Mouse (Mus musculus) WW6 (cell line): ENCODE results near the gene Mgarp.
"Not testable (repeated sequence)": the region's sequence is repeated elsewhere in the genome, so short reads cannot be mapped to it uniquely, and the experiment has no call there.

ENCODE experiments used
- DNase-seq: peaks from one replicate; pipeline ENCODE4 v3.0.0-alpha.2; 2013; ENCODE audit warnings: low read depth, low spot score

The Mgarp gene

DNA sequence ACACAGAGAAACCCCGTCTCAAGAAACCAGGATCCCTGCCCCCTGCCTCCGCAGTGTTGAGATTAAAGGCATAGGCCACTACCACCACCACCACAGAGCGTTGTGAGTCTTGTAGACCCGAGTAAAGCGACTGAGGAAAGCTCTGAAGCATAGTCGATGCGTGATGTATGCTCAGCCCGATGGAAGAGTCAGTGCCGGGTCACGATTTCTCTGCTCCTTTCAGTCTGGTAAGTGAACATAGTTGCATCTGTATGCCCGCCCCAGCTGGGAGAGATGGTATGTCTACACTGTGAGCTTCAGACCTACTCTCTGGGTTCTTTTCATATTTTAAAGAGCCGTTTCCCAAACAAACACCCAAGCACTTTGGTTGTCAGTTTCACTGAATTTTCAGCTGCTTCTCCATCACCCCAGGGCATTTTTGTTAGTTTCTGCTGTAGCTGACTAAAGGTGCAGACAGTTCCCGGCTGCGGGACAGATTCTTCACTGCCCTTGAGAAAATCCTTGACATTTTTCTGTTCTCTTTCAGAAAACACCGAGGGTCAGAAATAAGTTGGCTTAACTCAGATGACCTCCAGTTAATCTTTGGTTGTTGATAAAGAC lies 1.3 kb upstream of the Mgarp start:
- DNase-seq: no peak

GRCm38 (mm10) chr3:51395461-51396145 lies 935 bp downstream of the Mgarp start:
- DNase-seq: no peak

DNA sequence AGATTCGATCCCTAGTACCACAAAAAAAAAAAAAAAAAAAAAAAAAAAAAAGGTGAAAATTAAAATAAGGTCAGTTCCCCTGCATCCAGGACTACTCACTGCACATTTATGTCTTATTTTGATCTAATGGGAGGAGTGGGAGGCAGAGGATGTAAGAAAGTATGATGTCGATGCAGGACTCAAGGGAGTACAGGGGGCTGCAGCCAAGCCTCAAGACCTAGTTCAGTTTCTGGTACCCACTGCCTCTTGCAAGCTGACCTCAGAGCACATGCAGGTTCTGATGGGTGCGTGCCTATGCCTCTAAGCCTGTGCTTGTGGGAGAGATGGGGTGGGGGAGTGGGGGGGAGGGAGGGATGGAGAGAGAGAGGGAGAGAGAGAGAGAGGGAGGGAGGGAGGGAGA lies 1.7 kb downstream of the Mgarp start:
- DNase-seq: no peak

DNA sequence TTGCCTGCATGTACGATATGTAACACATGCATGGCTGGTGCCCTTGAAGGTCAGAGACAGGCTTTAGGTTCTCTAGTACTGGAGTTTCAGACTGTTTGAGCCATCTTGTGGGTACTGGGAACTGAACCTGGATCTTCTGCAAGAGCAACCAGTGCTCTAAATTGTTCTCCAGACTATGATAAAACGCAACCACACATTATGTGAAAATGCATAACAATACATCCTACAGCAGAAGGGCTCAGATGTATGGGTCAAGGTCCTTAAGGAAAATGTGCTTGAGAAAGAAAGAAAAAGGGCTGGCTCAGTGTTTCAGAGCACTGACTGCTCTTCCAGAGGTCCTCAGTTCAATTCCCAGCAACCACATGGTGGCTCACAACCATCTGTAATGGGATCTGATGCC lies 2.9 kb downstream of the Mgarp start:
- DNase-seq: no peak

DNA sequence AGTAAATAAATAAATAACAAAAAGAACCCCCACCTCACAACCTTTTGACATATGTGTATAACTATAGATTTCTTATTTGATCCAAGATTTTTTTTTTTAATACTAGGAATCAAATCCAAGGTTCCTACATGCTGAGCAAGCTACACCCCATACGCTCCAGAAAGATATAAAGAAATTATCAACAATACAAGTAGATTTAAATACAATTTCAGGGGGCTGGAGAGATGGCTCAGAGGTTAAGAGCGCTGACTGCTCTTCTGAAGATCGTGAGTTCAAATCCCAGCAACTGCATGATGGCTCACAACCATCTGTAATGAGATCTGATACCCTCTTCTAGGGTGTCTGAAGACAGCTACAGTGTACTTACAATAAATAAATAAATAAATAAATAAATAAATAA lies 3.5 kb downstream of the Mgarp start:
- not testable (repeated sequence) for DNase-seq

- DNase-seq: no peak
These were observed 4.9 kb downstream of the Mgarp start for GRCm38 (mm10) chr3:51391591-51391990.

DNA sequence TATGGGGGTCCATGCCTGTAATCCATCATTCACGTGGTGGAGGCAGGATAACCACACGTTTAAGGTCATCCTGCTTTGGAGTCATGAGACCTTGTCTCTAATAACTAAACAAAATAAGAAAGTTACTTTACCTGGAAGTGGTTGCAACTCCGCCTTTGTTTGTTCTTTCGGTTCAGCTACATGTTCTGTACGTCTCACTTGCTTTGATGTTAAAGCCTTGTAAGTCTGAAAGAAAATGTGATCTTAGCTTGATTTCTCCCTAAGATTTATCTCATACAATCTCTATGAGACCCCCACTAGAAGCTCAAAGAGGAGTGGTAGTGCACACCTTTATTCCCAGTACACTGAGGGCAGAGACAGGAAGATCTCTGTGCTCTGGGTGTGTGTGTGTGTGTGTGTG lies 5.4 kb downstream of the Mgarp start:
- DNase-seq: no peak

DNA sequence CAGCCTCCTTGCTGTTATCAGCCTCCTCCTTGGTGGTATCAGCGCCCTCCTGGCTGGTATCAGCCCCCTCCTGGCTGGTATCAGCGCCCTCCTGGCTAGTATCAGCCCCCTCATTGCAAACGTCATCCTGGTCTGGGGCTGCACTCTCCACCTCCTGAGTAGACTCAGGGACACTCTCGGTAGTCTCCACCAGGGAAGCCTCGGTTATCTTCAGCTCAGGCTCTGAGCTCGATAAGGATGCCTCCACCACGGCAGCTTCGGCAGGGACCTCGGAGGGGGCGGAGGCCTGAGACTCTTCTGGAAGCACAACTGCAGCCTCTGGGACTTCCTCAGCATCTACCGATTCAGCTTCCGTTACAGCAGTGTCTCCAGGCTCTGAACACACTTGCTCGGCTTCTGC lies 7.6 kb downstream of the Mgarp start:
- DNase-seq: no peak

DNA sequence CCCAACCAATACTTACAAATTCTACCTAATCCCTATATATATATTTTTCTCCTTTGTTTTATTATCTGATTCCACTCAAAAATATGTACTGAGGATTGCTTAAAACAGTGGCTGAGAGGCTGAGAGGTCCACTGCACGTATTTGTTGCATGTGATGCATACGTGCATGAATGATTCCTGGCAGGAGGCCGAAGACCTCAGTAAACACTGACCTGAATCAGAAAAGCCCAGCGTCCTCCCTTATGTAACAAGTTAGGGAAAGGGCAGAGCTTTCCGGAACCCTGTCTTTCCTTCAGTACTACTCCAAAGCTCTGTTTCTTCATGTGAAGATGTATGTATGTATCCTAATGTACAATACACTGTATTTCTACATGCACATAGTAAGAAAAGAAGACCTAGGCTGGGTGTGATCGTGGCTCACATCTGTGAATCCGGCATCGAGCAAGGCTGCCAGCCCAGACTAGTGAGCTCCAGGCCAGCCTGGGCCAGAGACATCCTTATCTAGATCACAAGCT lies 8.6 kb downstream of the Mgarp start:
- DNase-seq: no peak

- no peak for DNase-seq
These were observed 9.4 kb downstream of the Mgarp start for GRCm38 (mm10) chr3:51387134-51387451.

- DNase-seq: no peak
These were observed 10.0 kb downstream of the Mgarp start for GRCm38 (mm10) chr3:51386441-51387133.

DNA sequence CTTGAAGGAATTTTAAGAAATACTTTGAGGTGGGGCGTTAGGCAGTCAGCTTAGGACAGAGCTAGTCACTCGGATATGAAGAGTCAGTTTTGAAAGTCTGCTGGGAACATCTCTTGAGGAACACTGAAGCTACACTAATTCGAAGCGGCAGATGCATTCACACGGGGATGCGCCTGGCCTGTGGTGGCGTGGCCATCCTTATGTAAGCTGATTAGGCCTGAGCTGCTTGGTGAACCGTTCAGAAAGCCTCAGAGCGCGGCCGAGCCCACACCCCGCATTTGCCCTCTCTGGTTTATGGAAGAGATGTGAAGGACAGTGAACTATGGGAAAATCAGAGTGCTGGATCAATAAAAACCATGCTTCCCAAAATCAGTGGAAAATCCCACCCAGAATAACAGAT lies 13.1 kb downstream of the Mgarp start:
- no peak for DNase-seq

DNA sequence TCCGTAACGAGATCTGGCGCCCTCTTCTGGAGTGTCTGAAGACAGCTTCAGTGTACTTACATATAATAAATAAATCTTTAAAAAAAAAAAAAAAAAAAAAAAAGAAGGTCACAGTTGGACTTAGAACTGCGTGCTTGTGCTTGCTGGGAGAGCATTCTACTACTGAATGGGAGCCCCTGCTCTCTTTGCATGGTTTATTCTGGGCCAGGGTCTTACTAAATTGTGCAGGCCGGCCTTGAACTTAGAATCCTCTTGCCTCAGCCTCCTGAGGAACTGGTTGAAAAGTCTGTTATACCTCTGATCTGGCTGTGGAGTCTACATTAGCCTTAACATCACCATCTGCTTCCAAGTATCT lies 15.9 kb downstream of the Mgarp start:
- DNase-seq: no peak

DNA sequence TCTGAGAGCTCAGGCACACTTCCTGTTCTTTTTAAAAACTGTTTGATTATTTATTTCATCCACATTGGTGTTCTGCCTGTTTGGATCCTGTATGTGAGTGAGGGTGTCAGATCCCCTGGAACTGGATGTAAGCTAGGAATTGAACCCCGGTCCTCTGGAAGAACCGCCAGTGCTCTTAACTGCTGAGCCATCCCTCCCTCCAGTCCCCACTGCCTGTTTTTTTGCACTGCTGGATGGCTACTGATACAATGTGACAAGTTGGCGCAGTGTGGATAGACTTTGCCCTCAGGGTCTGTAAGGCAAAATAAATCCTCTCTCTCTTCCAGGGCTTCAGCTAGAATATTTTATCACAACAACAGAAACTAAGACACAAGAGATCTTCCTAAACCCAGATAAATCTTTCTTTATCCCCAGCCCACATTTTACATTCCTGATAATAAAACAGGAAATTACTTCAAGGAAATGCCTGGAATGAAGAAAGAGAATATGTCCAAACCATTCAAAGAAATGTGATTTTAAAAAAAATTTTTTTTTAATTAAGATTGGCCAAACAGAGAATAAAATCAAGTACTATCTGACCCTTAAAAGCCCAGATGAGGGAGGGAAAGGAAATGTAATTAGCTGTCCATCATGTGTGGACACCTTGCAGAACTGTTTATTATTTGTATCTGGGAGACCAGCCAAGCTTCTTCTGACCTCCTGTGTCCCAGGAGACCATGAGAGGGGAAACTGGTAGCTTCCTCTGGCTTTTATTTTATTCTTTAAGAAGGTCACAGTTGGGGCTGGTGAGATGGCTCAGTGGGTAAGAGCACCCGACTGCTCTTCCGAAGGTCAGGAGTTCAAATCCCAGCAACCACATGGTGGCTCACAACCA lies 16.5 kb downstream of the Mgarp start:
- no peak for DNase-seq

- no peak for DNase-seq
These were observed 17.9 kb downstream of the Mgarp start for GRCm38 (mm10) chr3:51378665-51378946.

DNA sequence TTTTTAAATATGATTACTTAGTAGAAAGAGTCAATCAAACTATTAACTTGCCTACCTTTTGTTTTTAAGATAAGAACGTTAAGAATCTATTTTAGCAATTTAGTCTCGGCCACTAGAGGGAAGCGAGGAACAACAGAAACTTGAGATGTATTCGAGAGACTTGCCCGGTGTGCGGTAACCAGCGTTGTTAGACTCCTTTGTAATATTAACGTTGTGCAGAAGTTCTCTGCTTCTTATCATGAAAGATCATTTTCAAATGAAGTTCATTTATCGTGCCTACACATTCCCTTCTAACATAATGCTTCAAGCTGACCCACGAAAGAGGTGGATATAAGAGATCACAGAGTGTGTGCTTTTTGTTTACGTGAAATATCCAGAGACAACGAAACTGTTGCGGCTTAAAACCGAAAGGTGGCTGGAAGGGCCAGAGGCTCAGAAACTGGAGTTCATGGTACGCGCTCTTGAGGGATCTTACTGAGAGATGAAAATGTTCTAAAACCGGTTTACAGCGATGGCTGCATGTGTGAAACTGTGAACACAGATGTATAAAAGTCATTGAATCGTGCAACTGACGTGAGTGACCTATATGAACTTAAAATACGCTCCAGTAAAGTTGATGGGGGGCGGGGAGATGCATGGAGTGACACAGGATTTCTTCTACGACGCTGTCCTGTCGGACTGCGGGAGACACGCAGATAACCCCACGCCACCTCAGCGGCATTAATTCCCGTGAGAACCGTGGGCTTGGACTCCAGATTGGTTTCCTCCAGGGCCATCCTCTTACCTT lies 18.5 kb downstream of the Mgarp start:
- no peak for DNase-seq

DNA sequence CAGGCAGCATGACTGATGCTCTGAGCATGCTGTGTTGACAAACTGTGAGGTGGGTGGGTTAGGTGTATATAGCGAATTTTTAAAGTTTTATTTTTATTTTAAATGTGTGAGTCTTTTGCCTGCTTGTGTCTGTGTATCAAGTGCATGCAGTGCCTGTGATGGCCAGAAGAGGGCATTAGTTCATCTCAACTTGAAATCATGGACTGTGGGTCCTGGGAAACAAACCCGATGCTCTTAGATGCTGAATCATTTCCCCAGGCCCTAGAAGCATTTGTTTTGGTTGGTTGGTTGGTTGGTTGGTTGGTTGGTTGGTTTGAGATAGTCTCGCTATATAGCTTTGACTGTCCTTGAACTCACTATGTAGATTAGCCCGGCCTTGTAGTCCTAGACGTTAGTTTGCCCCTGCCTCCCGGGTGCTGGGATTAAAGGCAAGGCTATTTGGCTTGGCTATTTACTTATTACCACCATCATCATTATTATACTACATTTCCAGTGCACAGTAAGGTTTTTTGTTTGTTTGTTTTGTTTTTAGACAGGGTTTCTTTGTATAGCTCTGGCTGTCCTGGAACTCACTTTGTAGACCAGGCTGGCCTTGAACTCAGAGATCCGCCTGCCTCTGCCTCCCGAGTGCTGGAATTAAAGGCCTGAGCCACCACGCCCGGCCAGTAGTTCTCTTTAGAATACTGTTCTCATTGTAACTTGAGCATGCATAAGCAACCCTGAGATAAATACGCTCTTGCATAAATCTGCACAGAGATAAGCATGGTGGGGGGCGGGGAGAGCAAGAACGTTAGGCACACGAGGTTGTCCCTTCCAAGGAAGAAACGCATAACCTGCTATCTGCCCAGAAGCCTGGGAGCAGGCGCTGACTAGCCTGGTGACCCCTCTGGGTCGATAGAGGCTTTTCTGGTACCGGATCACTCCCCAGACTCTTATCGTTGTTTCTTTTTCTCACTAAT lies 21.0 kb downstream of the Mgarp start:
- no peak for DNase-seq

DNA sequence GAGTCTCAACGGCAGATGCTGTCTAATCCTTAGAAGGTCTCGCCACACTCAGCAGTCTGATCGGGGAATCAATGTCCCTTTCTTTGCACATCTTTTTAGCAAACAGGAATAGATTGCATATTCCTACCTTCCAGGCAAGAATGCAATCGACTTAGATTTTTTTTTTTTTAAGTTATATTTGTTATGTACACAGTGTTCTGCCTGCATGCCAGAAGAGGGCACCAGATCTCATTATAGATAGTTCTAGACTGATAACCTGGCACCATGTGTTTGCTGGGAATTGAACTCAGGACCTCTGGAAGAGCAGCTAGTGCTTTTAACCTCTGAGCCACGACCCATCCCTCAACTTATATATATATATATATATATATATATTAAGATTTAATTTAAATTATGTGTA lies 23.0 kb downstream of the Mgarp start:
- no peak for DNase-seq

DNA sequence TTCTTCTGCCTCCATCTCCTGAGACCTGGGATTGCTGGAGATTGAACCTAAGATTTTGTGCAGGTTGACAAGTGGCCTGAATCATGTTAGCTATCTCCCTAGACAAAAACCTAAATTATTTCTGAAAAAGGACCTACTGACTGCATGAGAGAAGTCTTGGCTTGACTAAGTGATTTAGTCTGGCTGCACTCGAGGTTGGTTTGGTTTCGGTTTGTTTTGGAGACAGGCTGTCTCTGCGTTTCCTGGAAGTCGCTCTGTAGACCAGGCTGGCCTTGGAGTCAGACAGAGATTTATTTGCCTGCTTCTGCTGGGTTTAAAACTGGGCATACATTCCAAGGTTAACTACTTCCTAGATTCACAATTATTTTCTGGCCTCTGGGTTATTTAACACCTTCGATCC lies 23.7 kb downstream of the Mgarp start:
- no peak for DNase-seq

DNA sequence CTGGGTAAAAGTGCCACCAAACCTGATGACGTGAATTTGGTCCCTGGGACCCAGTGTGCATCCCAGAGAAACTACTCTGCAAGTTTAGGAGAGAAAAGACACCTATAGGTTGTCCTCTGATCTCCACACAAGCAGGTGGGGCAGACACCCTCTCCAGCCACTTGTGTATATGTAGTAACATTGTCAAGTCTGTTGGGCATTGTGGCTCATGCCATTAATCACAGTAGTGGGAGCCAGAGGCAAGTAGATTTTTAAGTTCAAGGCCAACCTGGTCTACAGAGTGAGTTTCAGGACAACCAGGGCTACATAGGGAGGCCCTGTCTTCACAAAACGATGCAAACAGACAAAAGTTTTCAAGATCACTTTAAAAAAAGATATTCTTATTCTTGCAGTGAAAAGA lies 24.7 kb downstream of the Mgarp start:
- no peak for DNase-seq

- DNase-seq: no peak
These were observed 28.5 kb downstream of the Mgarp start for GRCm38 (mm10) chr3:51368011-51368410.
